Mouse (Mus musculus) CH12.LX (cell line): ENCODE data around the gene Tollip. TPM values are rescaled to one million over a fixed set of nuclear protein-coding genes. Genes with fewer than 3 reads are reported as not detected.

Experiments
- DNase-seq: peaks from one replicate; pipeline ENCODE4 v3.0.0-alpha.2; 2013; ENCODE audit errors: extremely low read depth
- H3K27ac ChIP-seq: 2 replicates; pipeline ENCODE4 v1.5.1; 2012; ENCODE audit warnings: low read depth, mild to moderate bottlenecking, control low read depth, moderate library complexity; ENCODE audit not compliant: insufficient read depth
- H3K27me3 ChIP-seq: replicated peaks from 2 replicates; pipeline ENCODE3; 2012; ENCODE audit warnings: inconsistent platforms
- H3K36me3 ChIP-seq, 2 experiments: replicated peaks in 1 of 2; 2 replicates each; pipeline versions ENCODE3 to v1.6.1; 2012; ENCODE audit warnings: inconsistent platforms in 1 of 2, low read length in 1 of 2, mild to moderate bottlenecking in 1 of 2, mixed read lengths in 1 of 2, moderate library complexity in 1 of 2; ENCODE audit not compliant: control insufficient read depth in 1 of 2, insufficient read depth in 1 of 2
- H3K4me1 ChIP-seq, 2 experiments: 2 replicates each; pipeline ENCODE4 v1.6.1; 2012; ENCODE audit warnings: inconsistent platforms in 1 of 2, moderate library complexity in 1 of 2; ENCODE audit not compliant: insufficient read depth in 2 of 2, control insufficient read depth in 1 of 2
- H3K4me2 ChIP-seq: 2 replicates; pipeline ENCODE4 v1.6.1; 2012; ENCODE audit warnings: low read depth, mild to moderate bottlenecking, control low read depth; ENCODE audit not compliant: poor library complexity, insufficient read depth, severe bottlenecking
- H3K4me3 ChIP-seq, 3 experiments: fragments of 150-350 bp in 1 of 3; sonication (generic) in 1 of 3; replicated peaks in 1 of 3; 2 replicates each; pipeline versions ENCODE3 to v1.5.1; 2011 to 2012; ENCODE audit warnings: low read depth in 2 of 3, low read length in 2 of 3, mild to moderate bottlenecking in 2 of 3, moderate library complexity in 2 of 3, control low read depth in 1 of 3, improper control_type of control experiment in 1 of 3, inconsistent platforms in 1 of 3, mixed read lengths in 1 of 3; ENCODE audit not compliant: poor library complexity in 1 of 3
- H3K79me2 ChIP-seq: replicated peaks from 2 replicates; pipeline ENCODE4 v1.6.1; 2012; ENCODE audit warnings: mild to moderate bottlenecking, moderate library complexity; ENCODE audit not compliant: control insufficient read depth, poor library complexity, insufficient read depth, severe bottlenecking; ENCODE audit errors: extremely low read depth
- H3K9ac ChIP-seq: 2 replicates; pipeline ENCODE4 v1.6.1; 2012; ENCODE audit warnings: low read depth, mild to moderate bottlenecking, control low read depth, moderate library complexity; ENCODE audit not compliant: insufficient read depth
- H3K9me3 ChIP-seq: replicated peaks from 2 replicates; pipeline ENCODE3; 2012; ENCODE audit warnings: low read length, inconsistent platforms, mixed read lengths
- BHLHE40 ChIP-seq: IDR thresholded peaks from 2 replicates; pipeline ENCODE4 v1.6.1; 2011; ENCODE audit warnings: mild to moderate bottlenecking, low read depth, low read length, improper control_type of control experiment
- CHD2 ChIP-seq: IDR thresholded peaks from 2 replicates; pipeline ENCODE4 v1.6.1; 2011; ENCODE audit warnings: low read length, improper control_type of control experiment
- CTCF ChIP-seq, 2 experiments: IDR thresholded peaks in 1 of 2; conservative IDR thresholded peaks in 1 of 2; 2 replicates each; pipeline ENCODE4 v1.5.1; 2011 to 2012; ENCODE audit warnings: low read depth in 2 of 2, low read length in 2 of 2, improper control_type of control experiment in 1 of 2, inconsistent platforms in 1 of 2, mild to moderate bottlenecking in 1 of 2, moderate library complexity in 1 of 2
- ETS1 ChIP-seq: conservative IDR thresholded peaks from 2 replicates; pipeline ENCODE4 v1.6.1; 2012; ENCODE audit warnings: low read depth, mild to moderate bottlenecking, inconsistent platforms, low read length, improper control_type of control experiment, moderate library complexity
- GABPA ChIP-seq: IDR thresholded peaks from 2 replicates; pipeline ENCODE4 v1.6.1; 2012; ENCODE audit warnings: low read depth, low read length, improper control_type of control experiment, inconsistent platforms; ENCODE audit not compliant: insufficient replicate concordance
- HCFC1 ChIP-seq: IDR thresholded peaks from 2 replicates; pipeline ENCODE4 v1.6.1; 2012; ENCODE audit warnings: low read depth, mild to moderate bottlenecking, inconsistent platforms, low read length, improper control_type of control experiment
- IRF4 ChIP-seq: IDR thresholded peaks from 2 replicates; pipeline ENCODE4 v1.6.1; 2014; ENCODE audit warnings: low read depth, mild to moderate bottlenecking, inconsistent platforms, low read length, improper control_type of control experiment
- KAT2A ChIP-seq: IDR thresholded peaks from 2 replicates; pipeline ENCODE4 v1.6.1; 2012; ENCODE audit warnings: low read length, improper control_type of control experiment, inconsistent platforms; ENCODE audit not compliant: insufficient replicate concordance
- MAX ChIP-seq: IDR thresholded peaks from 2 replicates; pipeline ENCODE4 v1.6.1; 2011; ENCODE audit warnings: low read length, improper control_type of control experiment
- MAZ ChIP-seq: IDR thresholded peaks from 2 replicates; pipeline ENCODE4 v1.6.1; 2012; ENCODE audit warnings: low read depth, mild to moderate bottlenecking, inconsistent platforms, low read length, improper control_type of control experiment, moderate library complexity
- MEF2A ChIP-seq: IDR thresholded peaks from 2 replicates; pipeline ENCODE4 v1.6.1; 2014; ENCODE audit warnings: low read depth, mild to moderate bottlenecking, inconsistent platforms, low read length, improper control_type of control experiment, borderline replicate concordance
- NELFE ChIP-seq: IDR thresholded peaks from 2 replicates; pipeline ENCODE4 v1.6.1; 2011; ENCODE audit warnings: low read depth, low read length, improper control_type of control experiment
- PAX5 ChIP-seq: IDR thresholded peaks from 2 replicates; pipeline ENCODE4 v1.6.1; 2012; ENCODE audit warnings: low read length, inconsistent platforms, mixed read lengths
- POLR2A ChIP-seq: IDR thresholded peaks from 2 replicates; pipeline ENCODE4 v1.6.1; 2011; ENCODE audit warnings: low read depth, mild to moderate bottlenecking, improper control_type of control experiment, low read length
- RCOR1 ChIP-seq: conservative IDR thresholded peaks from 2 replicates; pipeline ENCODE4 v1.6.1; 2012; ENCODE audit warnings: low read depth, mild to moderate bottlenecking, inconsistent platforms, low read length, improper control_type of control experiment
- SIN3A ChIP-seq: IDR thresholded peaks from 2 replicates; pipeline ENCODE4 v1.6.1; 2012; ENCODE audit warnings: low read length, improper control_type of control experiment, inconsistent platforms
- SMC3 ChIP-seq: IDR thresholded peaks from 2 replicates; pipeline ENCODE4 v1.6.1; 2011; ENCODE audit warnings: low read depth, low read length, improper control_type of control experiment
- UBTF ChIP-seq: IDR thresholded peaks from 2 replicates; pipeline ENCODE4 v1.6.1; 2012; ENCODE audit warnings: low read depth, mild to moderate bottlenecking, inconsistent platforms, low read length, improper control_type of control experiment, moderate library complexity
- ZC3H11A ChIP-seq: IDR thresholded peaks from 2 replicates; pipeline ENCODE4 v1.6.1; 2012; ENCODE audit warnings: low read depth, mild to moderate bottlenecking, inconsistent platforms, low read length, improper control_type of control experiment
- ZNF384 ChIP-seq: IDR thresholded peaks from 2 replicates; pipeline ENCODE4 v1.6.1; 2012; ENCODE audit warnings: low read depth, low read length, improper control_type of control experiment, inconsistent platforms
- dilution Hi-C: fragments of 300-500 bp; cut with MboI; formaldehyde crosslinking; loops from 2 replicates; pipeline ENCODE4 v1.14.3; 2020; ENCODE audit warnings: low sequenced_read_pairs; ENCODE audit not compliant: extremely low pct_unique_long_range_greater_than_20kb, extremely low pct_ligation_motif_present
- in situ Hi-C: fragments of 300-500 bp; cut with MboI; formaldehyde crosslinking; loops from 3 replicates; pipeline ENCODE4 v1.14.3; 2019; ENCODE audit warnings: low sequenced_read_pairs, low pct_ligation_motif_present, low pct_unique_long_range_greater_than_20kb, mixed read lengths
- polyA plus RNA-seq: library from polyadenylated mRNA; unstranded; fragments of >175 nt; gene quantifications from 2 replicates; pipeline ENCODE4 v1.2.1, GENCODE M21; 2012; ENCODE audit warnings: low read depth; ENCODE audit not compliant: insufficient read length
- total RNA-seq, 2 experiments: library from RNA; depleted of rRNA; stranded (reverse); fragments of 300-350 nt in 1 of 2; fragments of >200 nt in 1 of 2; gene quantifications; 2 replicates each; pipeline ENCODE4 v1.2.3; 2012 to 2014

Tollip gene
- total and polyA plus RNA-seq, 3 experiments = 18.8 to 29.6 (median 22.8) TPM

- no peak within 1 kb of the TSS for H3K4me2 ChIP-seq
- peaks cover 6% of the 10 kb centered on the region for H3K9me3 ChIP-seq
- no peaks in the 10 kb centered on the region for H3K79me2 ChIP-seq
- dilution Hi-C loops (no loop called here), in situ Hi-C loops (no loop called here)
- no peaks in the 10 kb centered on the region for H3K4me1 ChIP-seq
- peaks cover 70% of the 10 kb centered on the region for H3K27me3 ChIP-seq
- no peak for DNase-seq
- no peak within 1 kb of the TSS for H3K9ac ChIP-seq
- TF ChIP-seq ZNF384 = no peak
- no peak for TF ChIP-seq UBTF
- TF ChIP-seq CHD2 = no peak
- no peak for TF ChIP-seq ZC3H11A
- TF ChIP-seq MAX = no peak
- no peak for TF ChIP-seq ETS1
- no peak for TF ChIP-seq MAZ
- TF ChIP-seq IRF4 = no peak
- TF ChIP-seq RCOR1 = no peak
- no peak for TF ChIP-seq PAX5
- TF ChIP-seq POLR2A = no peak
- no peak for TF ChIP-seq SMC3
- no peak for TF ChIP-seq SIN3A
- TF ChIP-seq MEF2A = no peak
- TF ChIP-seq CTCF (conservative IDR thresholded peaks at IDR 0.05 in 1 of 2, IDR thresholded peaks at IDR 0.05 in 1 of 2; ENCODE audit: low read depth in 2 of 2, low read length in 2 of 2) = no peak
- TF ChIP-seq BHLHE40 = no peak
- no peak for TF ChIP-seq GABPA
- TF ChIP-seq HCFC1 = no peak
- TF ChIP-seq KAT2A = no peak
- TF ChIP-seq NELFE = no peak
- no peak within 1 kb of the TSS for H3K4me3 ChIP-seq
- no peak within 1 kb of the TSS for H3K27ac ChIP-seq
- no peaks in the 10 kb centered on the region for H3K36me3 ChIP-seq
Observed at GRCm38 (mm10) chr7:141948906-141949798, 30.8 kb upstream of the Tollip start, which contains the start of gene Brsk2. Brsk2 (plus strand) TSS chr7:141949751.

GRCm38 (mm10) chr7:141948045-141948444 lies 29.7 kb upstream of the Tollip start:
- TF ChIP-seq HCFC1 (no peak), KAT2A (no peak), POLR2A (no peak)
- H3K4me1 ChIP-seq = no peaks in the 10 kb centered on the region
- in situ Hi-C loops = no loop called here
- H3K36me3 ChIP-seq = no peaks in the 10 kb centered on the region
- peaks cover 6% of the 10 kb centered on the region for H3K9me3 ChIP-seq
- H3K9ac ChIP-seq = no peak overlapping the region
- H3K4me2 ChIP-seq = no peak overlapping the region
- peaks cover 70% of the 10 kb centered on the region for H3K27me3 ChIP-seq
- H3K79me2 ChIP-seq = no peaks in the 10 kb centered on the region
- H3K27ac ChIP-seq = no peak overlapping the region
- dilution Hi-C loops = no loop called here
- no peak for DNase-seq
- no peak overlapping the region for H3K4me3 ChIP-seq
